Mouse (Mus musculus) heart, postnatal 4 days (tissue): Measurements from ENCODE around the gene Ppp1r18. TPM values are rescaled to one million over a fixed set of nuclear protein-coding genes. Genes with fewer than 3 reads are reported as not detected.
"Not testable (repeated sequence)": the region's sequence is repeated elsewhere in the genome, so short reads cannot be mapped to it uniquely, and the experiment has no call there.

Source experiments
- DNase-seq: peaks from one replicate; pipeline ENCODE4 v3.0.0; 2021
- total RNA-seq, 2 experiments: library from RNA; stranded (reverse); gene quantifications; 2 replicates each; pipeline ENCODE4 v1.2.3; 2021

The Ppp1r18 gene
- total RNA-seq, 2 experiments from 2014 or later, result 32.6 to 32.7 TPM

DNA sequence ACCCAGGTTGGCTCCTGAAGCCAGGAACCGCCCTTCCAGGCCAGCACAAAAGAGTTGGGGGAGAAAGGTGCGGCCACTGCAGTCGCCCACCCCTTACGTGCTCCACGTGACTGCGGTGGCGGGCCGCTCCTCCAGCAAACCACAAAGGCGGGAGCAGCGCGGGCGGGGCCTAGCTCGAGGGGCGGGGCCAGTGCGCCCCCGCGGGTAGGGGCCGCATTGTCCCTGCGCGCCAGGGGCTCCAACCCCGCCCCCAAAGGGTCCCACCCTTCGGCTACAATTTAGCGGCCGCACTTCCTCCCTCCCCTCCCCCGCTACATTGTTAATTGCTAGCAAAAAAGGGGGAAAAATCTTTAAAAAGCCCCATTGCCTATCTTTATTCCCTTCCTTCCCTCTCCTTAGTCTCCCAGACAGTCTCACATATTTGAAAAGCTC is 28.4 kb upstream of the Ppp1r18 start:
- peak; percentile 95 for DNase-seq

DNA sequence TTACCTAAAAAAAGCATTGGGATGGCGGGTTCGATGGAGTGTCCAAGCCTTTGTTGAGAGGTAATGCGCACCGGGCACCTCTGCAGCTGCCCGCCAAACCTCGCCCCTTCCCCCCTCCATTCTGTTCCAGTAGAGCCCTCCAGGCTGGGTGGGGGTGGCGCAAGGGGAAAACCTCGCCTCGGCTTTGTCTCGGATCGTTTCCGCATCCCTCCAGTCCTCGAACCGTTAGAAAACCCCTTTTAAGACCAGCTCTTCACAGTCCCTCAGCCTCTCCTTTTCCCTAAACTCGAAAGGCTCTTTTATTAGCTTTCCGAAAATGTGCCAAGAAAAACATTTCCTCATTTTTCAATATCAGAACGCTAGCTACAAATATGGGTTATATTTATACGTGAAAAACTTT is 27.9 kb upstream of the Ppp1r18 start:
- DNase-seq, result peak; percentile 73

DNA sequence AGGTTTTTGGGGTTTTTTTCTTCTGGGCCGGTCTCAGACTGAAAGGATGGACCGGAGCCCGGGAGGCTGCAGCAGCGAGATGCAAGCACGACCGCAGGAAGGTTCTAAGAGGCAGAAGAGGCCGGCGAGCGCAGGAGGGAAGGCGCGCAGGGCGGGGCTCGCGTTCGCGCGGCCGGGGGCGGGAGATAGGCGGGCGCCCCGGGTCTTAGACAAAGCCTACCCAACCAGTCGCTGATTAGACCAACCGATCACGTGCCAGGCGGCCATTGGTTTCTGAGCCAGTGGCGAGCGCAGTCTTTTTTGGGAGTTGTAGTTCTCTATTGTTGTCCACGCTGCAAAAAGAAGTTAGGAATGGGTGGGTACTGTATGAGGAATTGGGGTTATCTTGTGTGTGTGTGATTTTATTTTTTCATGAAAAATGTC is 27.3 kb upstream of the Ppp1r18 start, which contains the start of gene Tubb5:
Gene Tubb5 (minus strand): TSS at position 185 of the 423 bp plus-strand sequence.
- DNase-seq, result peak; percentile 97

DNA sequence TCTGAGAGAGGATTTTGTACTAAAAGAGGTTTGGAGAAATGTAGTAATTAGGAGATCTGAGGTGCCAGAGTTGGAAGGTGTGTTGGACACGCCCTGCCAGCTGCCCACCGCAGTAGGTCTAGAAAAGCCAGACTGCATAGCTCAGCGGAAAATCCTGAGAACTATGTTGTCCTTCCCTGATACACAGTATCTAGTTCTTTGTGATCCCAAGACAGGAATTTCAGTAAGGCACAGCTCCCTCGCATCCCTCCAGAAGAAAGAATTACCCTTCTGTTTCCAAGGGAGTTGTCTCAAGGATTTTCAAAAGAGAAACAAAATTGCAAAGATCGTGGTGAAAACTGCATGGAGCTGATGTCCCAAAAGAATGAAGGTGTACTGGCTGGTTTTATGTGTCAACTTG is 26.8 kb upstream of the Ppp1r18 start:
- DNase-seq, result no peak

DNA sequence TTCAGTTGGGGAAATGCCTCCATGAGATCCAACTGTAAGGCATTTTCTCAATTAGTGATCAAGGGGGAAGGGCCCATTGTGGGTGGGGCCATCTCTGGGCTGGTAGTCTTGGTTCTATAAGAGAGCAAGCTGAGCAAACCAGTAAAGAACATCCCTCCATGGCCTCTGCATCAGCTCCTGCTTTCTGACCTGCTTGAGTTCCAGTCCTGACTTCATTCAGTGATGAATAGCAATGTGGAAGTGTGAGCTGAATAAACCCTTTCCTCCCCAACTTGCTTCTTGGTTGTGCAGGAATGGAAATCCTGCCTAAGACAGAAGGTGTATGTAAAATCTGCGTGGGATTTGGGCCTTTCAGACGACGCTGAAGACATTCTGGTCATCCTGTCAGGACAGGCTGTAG is 26.4 kb upstream of the Ppp1r18 start:
- not testable (repeated sequence) for DNase-seq

DNA sequence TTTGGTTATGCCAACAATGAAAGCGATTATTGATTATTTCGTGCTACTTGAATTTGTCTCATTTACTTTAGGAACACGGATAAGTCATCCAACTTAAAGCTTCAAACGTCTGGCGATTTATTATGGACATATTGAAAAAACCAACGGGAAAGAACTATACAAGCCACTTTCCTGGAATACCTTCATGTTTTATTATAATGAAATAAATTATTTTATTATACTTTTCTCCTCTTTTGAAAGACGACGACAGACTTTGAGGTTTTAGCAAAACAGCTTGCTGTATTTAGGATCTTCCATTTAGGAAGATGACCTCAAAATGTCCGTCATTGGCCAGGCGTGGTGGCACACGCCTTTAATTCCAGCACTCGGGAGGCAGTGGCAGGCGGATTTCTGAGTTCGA is 24.8 kb upstream of the Ppp1r18 start:
- DNase-seq, result no peak

- DNase-seq, result peak; percentile 99
These were observed 24.1 kb upstream of the Ppp1r18 start, which contains the start of gene Mdc1 for GRCm38 (mm10) chr17:35841076-35841950. Gene Mdc1, plus strand, starts transcription at chr17:35841515.

DNA sequence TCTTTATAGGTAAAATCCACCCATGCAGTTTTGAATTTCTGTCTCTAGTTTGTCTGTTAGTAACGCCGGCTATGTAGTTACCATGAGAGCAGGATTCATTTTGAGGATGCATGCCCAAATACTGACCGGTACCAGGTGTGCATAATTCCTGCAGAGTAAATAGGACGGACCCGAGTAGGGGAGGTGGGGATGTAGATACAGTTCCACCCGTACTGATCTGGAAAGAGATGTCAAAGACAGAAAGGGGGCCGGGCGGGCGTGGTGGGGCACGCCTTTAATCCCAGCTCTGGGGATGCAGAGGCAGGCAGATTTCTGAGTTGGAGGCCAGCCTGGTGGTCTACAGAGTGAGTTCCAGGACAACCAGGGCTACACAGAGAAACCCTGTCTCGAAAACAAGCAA is 23.4 kb upstream of the Ppp1r18 start:
- no peak for DNase-seq

DNA sequence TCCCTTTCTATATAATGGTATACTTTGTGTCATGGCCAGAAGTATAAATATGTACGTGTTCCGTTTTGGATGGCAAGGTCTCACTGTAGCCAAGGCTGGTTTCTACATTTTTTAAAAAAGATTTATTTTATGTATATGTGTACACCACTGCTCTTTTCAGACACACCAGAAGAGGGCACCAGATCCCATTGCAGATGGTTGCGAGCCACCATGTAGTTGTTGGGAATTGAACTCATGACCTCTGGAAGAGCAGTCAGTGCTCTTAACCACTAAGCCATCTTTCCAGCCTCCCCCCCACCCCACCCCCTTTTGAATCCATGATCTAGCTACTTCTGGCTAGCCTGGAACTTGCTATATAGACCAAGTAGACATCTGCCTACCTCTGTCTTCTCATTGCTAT is 21.9 kb upstream of the Ppp1r18 start:
- no peak for DNase-seq

- peak; percentile 28 for DNase-seq
These were observed 17.3 kb upstream of the Ppp1r18 start for GRCm38 (mm10) chr17:35848112-35848511.

DNA sequence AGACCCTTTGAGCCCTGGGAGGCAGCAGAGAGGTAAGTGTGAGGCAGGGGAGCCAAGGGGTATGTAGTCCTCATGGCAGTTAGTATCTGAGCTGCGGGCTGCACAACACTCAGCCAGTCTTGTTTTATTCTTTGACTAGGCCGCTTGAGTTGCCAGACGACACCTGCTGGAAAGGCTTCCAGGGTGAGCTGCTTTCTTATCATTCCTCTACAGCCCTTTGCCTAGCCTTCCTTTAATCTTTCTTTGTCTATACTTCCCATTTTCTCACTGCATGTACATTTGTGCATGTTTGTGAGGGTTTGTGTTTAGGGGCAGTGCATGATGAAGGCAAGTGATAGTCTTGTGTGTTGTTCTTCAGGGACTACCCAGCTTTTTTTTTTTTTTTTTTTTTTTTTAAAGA is 14.4 kb upstream of the Ppp1r18 start:
- no peak for DNase-seq

DNA sequence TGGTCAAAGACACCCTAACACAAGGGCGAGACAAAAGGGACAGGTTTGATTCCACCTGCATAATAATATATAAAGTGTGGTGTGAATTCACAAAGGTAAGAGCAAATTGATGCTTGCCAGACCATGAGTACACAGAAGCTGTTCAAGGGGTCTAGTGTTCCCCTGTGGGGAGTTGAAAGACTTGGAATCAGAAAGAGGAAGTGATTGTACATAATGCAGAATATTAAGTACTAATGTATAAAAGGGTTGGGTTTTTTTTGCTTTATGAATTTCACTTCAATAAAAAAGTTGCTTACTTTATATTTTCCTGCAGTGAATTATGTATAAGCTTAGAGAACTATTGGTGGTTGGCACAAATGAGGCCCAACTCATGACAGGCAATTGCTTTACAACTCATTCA is 6.0 kb upstream of the Ppp1r18 start:
- no peak for DNase-seq

DNA sequence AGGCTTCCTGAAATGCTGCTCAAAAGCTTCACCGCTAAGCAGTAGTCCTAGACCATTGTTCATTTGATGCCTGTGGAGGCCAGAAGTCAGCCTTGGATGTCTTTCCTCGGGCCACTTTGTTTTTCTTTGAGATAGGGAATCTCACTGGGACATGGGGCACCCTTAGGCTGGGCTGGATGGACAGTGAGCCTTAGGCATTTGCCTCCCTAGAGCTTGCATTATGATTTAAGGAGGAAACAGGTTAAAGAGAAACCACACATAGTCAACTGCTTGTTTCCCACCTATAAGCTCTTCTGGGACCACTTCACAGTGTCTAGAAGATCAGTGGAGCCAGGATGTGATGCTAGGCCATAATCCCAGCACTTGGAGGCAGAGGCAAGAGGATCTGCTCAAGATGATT is 5.6 kb upstream of the Ppp1r18 start:
- DNase-seq, result no peak

- DNase-seq, result no peak
These were observed 4.6 kb upstream of the Ppp1r18 start for GRCm38 (mm10) chr17:35860831-35861197.

DNA sequence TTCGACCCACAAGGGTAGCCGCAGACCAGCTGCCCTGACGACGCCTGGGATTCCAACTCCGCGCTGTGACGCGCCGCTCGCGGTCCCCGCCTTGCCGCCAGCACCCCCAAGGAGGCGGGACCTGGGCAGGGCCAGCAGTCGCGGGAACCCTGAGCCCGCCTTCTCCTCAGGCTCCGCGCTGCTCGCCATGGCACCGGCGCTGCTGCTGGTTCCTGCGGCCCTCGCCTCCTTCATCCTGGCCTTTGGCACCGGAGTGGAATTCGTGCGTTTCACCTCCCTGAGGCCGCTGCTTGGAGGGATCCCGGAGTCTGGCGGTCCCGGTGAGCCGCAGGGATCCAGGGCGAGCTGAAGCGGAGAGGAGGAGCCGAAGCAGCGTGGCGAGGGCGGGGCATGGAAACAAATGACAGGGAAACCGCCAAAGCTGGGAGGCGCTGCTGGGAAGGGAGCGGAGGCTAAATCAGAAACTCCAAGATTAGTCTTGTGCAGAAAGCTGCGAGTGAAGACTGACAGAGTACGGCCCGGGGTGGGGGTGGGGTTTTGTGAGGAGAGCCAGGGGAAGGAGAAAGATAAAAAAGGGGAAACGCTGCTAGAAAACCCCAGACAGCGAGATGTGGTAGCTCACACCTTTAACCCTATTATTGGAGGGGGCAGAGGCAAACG is 4.1 kb upstream of the Ppp1r18 start, which contains the start of gene Nrm:
Gene Nrm (plus strand): TSS at position 121 of the 660 bp plus-strand sequence.
- DNase-seq, result peak; percentile 92

- no peak for DNase-seq
These were observed 500 bp upstream of the Ppp1r18 start for GRCm38 (mm10) chr17:35864832-35865353.

GRCm38 (mm10) chr17:35866281-35866831 is 963 bp downstream of the Ppp1r18 start:
- peak; percentile 82 for DNase-seq

DNA sequence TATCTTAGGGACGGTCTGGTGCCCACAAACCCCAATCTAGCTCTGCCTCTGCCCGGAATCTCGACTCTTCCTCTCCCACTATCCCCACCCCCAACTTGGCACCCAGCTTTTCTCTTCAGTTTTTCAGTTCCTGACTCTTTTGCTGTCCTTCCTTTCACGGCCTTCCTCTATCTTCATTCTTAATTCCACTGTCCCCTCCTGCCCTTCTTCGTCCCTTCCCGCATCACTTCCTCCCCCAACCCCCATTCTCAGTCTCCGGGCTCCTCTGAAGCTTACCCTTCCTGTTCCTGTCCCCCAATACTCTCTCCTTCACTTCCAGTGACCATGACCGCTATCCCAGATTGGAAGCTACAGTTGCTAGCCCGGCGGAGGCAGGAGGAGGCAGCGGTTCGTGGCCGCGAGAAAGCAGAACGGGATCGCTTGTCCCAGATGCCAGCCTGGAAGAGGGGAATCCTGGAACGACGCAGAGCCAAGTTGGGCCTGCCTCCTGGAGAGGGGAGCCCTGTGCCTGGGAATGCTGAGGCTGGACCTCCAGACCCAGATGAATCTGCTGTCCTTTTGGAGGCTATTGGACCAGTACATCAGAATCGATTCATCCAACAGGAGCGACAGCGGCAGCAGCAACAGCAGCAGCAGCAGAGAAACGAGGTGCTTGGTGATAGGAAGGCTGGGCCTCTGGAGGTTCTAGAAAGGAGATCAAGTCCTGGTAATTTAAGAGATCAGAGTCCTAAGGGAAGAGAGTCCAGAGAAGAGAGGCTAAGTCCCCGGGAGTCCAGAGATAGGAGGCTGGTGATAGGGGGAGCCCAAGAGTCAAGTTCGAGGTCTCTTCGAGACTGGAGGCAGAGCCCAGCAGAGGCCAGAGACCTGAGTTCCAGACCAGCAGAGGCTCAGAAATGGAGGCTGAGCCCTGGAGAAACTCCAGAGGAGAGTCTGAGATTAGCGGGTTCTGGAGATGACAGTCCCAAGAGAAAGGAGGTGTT is 1.8 kb downstream of the Ppp1r18 start:
- peak; percentile 54 for DNase-seq

DNA sequence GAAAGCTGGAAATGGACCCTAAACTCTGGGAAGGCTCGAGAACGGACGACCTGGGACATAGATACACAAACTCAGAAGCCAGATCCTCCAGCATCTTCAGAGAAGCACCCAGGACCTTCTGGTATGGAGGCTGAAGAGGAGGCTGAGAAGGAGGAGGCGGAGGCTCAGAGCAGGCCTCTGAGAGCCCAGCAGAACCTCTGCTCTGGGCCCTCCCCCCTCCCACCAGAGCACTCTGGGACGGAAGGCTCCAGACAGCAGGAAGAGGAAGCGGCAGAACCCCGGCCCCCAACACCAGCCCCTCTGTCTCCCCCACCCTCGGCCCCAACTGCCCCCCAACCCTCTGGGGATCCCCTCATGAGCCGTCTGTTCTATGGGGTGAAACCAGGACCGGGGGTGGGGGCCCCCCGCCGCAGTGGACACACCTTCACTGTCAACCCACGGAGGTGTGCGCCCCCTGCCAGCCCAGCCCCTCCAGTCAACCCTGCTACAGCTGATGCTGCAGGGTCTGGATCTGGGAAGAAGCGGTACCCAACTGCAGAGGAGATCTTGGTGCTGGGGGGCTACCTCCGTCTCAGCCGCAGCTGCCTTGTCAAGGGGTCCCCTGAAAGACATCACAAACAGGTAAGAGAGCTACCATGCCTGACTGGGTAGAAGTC is 2.9 kb downstream of the Ppp1r18 start:
- DNase-seq, result peak; percentile 48

- no peak for DNase-seq
These were observed 3.6 kb downstream of the Ppp1r18 start for GRCm38 (mm10) chr17:35868961-35869345.
